Mouse (Mus musculus) cerebellum, adult 9-10 months (tissue): Measurements from ENCODE around the gene Meox1.

Experiments used
- DNase-seq: peaks from one replicate; pipeline ENCODE4 v3.0.0; 2022

Meox1 gene

DNA sequence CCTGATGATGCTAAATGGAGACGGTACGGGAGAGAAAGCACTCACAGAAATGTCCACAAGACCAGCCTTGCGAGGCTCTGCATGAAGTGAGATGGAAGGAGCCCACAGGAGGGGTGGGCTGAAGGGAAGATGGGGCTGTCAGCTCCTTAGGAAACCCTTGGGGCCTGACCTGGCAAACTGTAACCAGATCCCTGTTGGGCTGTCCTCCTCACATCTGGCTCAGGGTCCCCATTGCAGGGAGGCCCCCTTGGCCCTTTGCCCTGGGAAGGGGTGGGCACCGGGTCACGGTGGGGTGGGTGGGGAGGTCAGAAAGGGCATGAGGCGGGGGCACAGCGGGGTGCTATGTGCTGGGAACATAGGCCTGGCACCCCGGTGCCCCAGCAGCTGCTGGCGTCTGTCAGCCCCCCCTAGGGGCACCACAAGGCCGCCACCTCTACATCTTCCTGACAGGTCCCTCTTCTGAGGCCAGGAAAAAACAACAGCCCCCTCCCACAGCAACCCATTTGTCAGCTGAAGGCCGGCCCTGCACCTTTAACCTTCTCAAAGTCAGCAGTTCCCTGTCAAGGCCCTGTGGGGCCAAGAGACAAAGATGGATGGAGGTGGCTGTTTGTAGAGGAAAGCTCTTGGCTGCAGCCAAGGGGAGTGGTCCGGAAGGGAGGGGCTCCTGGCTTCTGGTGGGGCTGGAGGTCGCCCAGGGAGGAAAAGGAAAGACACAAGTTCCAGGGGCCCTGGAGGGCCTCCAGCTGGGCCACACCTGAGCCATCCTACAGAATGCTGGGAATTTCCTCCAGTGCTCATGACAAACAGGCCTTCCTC lies 2.6 kb upstream of the Meox1 start:
- no peak for DNase-seq

DNA sequence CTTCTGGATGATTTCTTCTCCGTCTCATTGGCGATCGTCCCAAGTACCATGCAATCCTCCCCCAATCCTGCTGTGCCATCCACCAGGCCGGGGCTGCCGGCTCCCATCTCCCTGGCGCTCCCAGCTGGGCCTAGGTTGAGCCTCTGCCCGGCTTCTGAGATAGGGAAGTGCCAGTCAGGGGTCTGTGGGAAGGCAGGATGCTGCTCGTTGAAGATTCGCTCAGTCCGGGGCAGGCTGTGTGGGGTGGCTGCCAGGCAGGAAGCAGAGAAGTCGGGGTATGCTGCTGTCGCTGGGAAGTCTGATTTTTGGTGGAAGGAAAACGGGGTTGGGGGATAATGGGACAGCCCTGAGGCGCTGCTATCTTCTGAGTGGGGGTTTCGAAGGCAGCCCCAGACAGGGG lies 614 bp downstream of the Meox1 start:
- DNase-seq, result no peak

DNA sequence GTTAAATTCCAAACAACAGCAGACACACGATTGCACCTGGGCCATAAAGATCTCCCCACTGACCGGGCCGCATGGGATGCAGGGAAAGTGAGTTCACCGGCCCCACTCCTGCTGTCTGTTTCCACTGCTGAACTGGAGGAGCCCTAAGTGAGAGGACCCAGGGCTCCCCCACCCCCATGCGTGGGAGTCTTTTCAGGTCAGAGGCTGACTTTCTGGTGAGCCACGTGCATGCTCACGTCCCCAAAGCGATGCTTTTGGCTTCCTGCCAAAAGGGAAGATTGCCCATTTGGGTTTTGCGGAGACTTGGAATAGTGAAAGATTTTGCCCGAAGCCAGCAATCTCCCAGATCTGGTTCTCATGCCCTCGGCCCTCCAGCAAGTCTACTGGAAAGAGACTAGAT lies 2.7 kb downstream of the Meox1 start:
- no peak for DNase-seq

DNA sequence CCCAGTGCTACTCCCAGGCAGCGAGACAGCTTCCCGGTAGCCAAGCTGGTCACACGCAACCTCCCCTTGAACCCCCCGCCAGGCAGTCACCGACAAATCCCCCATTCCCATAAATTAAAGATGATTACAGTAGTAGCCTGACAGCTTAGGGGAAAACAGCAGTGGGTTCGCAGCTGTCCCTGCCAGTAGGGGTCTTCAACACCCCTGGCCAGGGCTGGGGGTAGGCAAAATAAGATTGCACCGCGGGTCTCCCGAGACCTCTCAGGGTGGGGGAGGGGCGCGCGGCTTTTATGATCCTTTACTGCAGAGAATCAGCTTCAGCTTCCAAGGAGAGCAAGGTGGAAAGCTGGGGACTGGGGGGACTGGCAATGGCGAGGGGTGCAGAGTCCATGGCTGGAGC lies 4.4 kb downstream of the Meox1 start:
- DNase-seq, result no peak

DNA sequence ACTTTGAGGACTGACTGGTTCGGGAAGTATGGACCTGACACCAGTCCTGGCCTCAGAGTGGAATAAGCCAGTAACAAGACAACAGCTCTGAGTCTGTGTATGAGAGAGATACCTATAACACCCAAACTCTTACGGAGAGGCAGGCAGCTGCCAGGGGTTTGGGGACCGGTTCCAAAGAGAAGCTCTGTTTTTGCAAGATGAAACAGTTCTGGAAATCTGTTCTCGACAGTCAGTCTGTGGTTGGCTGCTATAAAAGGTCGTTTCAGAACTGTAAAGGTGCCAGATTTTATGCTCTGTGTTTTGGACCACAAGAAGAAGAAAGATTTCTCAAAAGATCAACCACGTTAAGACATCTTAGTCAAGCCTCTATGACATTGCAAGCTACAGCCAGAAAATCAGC lies 5.4 kb downstream of the Meox1 start:
- no peak for DNase-seq

DNA sequence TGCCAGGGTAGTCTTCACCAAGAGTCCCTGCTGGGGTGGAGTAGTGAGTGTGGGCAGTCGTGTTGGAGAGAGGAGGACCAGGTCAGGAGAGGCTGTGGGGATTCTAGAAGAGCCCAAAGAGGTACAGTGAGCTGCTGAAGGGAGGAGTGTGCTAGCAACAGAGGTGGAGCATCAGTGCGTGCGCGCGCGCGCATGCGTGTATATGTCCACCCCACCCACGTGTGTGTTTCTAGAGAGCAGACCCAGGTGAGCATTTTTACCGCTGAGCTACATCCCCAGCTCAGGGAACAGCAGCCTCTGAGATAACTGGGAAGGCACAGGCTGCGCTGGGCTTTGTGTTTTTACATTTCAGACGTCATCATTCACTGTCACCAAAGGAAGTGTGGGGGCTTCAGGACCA lies 7.7 kb downstream of the Meox1 start:
- no peak for DNase-seq

DNA sequence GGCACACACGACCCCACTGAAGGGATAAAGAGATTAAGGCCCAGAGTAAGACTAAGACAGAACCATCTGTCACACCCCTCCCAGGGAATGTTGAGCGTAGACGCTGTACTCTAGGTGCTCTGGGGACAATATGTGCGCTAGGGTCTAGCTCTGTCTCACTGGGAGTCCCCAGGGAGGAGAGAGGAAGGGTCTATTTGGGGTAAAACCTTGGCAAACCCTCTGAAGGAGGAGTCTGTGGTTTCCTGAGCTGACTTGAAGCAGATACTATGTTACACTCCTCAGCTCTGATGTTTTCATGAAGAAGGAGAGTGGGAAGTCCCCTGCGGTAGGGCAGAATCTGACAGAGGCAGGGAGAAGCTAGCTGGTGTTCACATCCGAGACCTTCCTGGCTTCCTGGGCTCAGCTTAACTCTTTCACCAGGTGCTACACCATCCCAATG lies 8.3 kb downstream of the Meox1 start:
- no peak for DNase-seq

DNA sequence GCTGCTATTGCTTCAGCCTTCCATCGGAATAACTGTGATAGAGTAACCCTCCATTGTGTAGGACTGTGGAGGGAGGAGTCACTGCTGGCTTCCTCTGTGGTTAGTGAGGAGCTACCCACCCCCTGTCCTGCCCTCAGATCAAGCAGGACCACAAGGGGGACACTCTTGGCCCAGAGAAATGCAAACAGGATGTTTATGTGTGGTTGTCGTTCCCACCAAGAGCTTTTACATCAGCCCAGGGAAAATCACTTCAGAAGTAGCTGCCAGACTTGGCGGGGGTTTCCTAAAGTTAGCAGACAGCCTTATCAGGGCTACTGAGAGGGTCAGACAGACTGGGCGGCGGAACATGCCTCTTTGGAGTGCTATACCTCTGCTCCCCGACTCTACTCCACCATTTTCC lies 8.9 kb downstream of the Meox1 start:
- DNase-seq, result no peak

DNA sequence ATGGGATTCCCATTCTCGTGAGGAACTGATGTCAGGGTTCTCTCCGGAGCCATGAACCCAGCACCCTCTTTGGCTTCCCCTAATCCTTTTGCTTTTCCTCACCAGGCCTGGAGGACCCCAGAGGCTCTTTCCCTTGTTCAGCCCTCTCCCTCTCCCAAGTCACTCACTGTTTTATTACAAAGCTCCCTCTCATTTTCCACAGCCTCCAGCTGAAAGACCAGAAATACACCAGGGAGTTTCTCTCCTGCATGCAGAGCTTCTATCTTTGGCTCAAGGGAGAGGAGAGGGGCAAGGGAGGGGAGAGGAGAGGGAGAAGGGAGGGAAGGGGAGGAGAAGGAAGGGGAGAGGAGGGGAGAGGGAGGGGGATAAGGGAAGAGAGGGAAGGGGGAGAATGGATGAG lies 10.3 kb downstream of the Meox1 start:
- DNase-seq, result no peak

DNA sequence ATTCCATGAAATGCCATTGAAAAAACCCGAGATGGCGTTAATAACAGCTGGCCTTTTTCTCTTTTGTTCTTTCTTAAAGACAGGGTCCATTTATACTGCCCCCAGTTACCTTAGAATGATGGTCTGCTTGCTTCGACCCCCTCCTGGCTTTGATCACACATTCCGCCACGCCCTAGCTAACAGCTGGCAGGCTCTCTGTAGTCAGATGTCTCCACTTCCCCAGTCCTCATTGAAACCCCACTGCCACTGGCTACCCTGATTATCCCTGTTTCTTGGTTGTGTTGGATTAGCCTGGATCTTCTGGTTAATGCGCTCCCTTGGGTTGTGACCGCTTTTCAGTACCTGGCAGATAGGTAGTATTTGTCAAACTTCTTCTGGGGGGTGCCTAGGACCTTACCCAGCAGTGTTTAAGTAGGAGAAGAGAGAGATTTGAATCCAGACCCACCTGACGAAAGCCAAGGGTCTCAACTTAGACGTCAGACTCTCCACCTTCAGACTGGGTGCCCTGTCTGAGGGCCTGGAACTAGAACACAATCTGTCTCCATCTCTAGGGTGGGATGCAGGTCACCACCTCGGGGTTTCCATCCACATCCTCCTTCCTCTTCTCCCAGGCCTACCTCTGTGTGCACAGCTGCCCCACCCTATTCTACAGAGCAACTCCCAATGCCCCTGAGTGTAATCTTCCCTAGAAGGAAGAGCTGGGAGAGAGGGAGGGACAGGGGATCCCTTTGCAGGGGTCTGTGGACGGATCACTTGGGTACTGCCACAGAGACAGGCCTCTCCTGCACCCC lies 11.5 kb downstream of the Meox1 start:
- DNase-seq, result no peak

DNA sequence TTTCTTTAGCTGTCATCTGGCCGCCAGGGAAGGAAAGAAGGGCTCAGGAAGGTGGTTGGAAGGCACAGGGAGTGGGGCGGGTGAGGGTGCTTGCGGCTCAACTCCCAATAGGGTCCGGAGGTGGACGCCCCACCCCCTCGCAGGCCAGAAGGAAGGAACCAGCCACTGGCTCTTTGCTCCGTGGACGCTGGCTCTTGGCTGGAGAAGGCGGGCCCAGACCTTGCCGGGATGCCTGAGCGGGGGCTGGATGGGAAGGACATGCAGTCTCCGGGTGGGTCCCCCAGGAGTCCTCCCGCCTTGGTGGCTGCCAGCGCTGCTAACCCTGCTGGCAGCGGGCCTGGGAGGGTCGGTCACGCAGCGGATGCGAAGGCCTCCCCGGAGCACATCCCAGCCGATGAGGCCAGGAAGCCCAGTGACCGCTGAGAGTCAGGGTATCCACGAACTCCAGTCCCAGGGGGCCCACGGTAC lies 12.5 kb downstream of the Meox1 start:
- DNase-seq, result no peak

DNA sequence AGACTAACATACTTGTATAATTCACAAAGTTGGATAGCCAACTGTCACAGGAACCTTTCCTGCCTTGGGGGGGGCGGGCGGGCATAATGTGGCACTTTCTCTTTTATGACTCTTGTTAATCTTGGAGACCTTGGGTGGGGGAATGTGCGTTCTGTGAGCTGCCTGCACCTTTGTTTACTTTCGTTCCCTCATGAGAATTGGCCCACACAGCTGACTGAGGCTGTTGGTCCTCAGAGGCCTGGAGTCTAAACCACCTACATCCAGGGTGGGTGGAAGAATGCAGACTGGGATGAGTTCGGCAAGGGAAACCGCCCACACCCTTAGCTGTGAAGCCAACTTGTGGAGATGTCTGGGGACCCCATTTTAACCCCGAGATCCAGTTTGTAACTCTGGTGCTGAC lies 13.0 kb downstream of the Meox1 start:
- DNase-seq, result no peak

DNA sequence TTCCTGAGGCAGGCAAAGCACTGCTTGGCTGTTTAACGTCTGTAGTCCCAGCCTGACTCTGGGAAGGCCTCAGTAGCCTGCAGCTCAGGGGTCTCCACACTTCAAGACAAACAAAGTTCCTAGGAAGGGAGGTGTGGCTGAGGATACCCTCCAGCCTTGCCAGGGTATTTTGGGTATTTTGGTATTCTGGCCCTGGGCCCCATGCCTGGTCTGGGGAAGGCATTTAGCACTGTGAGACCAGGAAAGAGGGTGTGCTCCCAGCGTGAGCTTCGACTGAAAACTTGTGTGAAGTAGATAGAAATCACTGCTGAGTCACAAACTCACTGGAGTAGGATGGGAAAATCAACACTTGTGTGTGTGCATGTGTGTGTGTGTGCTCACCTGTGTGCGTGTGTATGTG lies 14.5 kb downstream of the Meox1 start:
- no peak for DNase-seq

DNA sequence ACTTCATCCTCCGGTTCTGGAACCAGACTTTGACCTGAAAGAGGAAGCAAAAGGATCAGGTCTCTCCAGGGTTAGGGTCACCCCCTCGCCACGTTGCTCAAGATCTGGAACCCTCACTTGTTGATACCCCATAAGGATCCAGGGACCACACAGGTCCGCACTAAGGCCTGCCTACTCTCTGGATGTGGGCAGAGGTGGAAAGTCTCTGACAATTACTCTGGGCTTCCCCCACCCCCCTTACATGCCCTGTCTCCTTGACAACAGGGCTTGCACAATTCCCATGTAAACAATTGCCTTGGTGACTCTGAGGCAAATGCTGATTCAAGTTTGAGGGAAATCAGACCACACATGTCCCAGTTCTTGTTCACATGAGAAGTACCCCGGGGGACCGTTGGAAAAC lies 15.5 kb downstream of the Meox1 start:
- DNase-seq, result no peak

DNA sequence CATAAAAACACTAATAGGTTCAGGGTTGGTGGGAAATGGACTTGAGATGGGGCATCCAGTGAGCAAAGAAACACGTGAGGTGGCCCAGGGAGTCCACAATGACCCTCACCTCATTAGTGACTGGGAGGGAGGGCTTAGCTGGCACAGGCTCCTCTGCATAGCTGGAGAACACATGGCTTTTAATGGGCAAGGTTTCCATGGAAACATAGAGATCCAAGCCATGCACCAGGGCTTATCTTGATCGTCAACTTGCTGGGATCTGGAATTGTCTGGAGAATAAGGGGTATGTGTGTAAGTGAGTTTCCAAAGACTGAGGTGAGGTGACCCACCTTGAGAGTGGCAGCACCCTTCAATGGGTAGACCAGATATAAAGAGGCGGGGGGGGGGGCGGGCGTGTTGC lies 19.2 kb downstream of the Meox1 start:
- no peak for DNase-seq

DNA sequence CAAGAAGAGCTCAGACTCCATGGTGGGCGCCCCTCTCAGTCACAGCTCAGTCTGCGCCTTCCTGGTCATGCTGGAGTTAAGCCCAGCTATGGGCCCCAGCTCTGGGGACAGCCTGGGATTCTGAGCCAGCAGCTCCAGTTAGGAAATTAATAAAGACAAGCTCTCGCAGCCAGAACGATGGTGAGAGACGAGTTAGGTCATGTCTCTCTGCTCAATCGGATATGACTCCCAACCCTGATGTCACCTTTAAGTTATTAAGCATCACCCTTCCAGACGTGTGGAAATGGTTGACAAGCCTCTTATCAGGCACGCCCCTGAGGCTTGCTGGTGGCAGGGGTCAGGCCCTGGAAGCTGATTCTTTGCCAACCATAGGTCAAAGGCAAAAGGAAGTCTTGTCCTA lies 20.3 kb downstream of the Meox1 start:
- no peak for DNase-seq

DNA sequence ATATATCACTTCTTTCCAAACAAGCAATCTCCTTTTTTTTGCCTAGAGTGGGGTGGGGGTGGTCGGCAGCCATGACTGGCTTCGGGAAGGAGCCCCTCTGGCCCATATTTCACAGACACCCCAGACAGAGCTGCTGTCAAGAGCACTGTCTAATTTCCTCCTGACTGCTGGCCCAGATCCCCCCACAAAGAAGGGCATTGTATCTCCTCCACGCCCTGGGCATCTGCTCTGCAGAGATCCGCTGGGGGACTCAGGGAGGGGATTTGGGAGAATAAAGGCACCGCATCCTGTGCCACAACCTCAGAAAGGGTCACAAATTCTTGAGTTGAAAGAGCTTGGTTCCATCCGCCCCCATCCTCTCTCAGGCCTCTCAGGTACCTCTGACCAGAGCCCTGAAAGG lies 22.7 kb downstream of the Meox1 start:
- DNase-seq, result no peak

DNA sequence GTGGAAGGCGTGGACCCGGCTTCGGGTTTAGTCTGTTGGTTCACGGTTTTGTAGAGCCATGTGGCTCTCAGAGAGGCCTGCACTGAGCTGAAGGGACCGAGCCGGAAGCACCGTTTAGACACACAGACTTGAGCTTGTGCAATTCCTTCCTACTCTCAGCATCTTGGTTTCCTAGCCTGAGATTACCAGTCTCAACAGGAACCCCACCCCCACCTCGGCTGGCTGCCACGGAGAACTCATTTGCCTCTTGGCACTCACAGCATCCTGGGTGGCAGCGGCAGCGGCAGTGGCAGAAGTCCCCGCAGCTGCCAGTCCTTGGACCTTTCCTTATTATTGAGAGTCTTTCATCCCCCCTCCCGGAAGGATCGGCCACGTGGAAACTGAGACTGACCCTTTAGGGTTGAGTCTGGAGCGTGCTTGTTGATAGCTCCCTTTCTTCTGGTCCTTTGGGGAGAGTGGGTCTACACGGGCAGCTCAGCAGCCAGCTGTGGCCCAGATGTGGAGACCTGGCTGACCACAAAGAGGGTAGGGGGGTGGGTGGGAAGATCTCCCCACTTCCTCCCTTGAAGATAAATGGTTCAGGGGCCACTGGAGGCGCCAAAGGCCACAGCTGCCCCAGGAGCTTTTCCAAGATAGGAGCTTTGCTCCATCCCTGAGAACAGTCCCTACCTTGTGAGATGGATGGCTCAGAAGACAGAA lies 24.0 kb downstream of the Meox1 start:
- DNase-seq, result no peak

DNA sequence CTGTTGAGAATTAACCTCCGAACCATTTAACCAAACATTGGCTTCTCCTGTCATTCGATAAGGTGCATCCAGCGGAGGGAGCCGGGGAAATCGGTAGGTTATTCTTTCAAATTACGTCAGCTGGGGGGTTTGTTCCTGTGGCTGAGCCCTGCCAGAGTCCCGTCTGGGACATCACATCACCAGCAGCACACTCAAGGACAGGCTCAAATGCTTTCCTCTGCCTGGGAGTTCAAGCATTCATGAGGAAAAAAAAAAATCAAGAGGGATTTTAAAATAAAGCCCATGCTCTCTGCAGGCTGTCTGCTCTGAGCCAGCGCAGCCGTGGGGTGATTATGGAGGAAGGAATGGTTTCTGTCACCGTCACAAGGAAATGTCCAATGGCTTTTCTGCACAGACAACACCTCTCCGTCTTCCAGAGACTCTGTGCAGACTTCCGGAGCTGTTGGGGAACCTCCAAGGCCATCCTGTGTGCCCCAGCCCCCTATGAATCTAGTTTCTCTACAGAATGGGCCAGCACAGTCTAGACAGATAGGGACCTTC lies 26.6 kb downstream of the Meox1 start:
- DNase-seq, result no peak

DNA sequence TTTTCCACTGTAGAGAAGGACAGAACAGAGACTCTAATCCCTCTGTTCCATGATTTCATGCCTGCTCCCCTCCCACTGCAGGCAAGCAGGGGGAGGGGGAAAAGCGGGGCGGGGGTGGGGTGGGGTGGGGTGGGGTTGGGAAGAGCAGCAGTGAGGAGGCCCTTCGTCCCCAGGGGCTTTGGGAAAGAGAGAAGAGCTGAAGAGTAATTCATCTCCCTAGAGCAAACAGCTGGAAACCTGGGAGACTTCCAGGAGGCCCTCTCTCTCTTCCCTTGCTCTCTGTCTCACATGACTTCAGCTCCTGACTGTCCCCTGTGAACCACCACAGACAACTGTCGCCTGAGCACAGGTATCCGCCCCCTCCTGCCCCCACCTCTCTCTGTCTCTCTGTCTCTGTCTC lies 35.4 kb downstream of the Meox1 start:
- DNase-seq, result no peak

DNA sequence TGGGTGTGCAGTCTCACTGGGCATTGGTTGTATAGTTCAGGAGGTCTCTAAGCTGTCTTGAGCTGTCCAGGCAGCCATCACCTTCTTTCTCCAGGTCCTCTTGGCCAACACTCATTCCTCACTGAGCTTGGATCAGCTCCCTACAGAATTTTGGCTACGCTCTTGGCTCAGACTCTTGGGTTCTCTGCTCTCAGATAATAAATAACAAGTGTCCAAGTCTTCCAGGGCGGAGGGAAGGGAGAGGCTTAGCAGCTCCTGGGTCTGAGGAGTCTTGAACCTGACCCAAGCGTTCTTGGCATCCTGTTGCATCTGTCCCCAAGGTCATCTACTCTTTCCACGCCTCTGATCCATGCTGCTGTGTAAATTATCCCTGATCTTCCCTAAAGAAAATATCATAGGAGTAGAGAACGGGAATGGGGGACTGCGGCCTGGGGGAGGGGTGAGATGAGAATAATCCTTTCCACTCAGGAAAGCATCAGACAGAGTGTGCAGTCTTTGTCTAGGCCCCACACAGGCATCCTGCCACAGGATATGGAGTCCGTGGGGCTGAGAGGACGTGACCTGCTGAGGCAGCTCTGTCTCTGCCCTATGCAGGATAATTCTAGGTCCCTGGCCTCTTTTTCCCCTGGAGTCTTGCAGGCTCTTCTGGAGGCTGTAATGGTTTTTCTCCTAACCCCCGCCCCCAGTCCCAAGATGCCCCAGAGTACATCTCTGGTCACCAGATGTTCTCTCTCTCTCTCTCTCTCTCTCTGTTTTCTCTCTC lies 38.0 kb downstream of the Meox1 start:
- DNase-seq, result peak; percentile 71

DNA sequence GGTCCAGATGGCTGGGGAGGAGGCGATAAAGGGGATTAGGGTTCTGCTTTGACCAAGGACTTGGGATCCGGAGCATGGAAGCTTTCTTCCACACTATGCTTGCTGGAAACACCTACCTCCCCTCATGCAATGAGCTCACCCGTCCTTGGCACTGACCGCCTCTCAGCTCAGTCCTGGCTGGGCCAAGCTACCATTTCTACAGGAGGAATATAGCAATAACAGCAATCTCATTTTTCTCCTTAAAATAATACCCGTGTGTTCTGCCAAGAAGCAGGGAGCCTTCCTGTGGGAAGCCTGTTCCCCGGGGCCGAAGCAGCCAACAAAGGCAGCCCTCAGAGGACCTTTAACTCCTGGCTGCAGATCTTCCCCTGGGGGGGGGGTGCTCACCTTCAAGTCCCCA lies 43.1 kb downstream of the Meox1 start:
- peak; percentile 49 for DNase-seq

DNA sequence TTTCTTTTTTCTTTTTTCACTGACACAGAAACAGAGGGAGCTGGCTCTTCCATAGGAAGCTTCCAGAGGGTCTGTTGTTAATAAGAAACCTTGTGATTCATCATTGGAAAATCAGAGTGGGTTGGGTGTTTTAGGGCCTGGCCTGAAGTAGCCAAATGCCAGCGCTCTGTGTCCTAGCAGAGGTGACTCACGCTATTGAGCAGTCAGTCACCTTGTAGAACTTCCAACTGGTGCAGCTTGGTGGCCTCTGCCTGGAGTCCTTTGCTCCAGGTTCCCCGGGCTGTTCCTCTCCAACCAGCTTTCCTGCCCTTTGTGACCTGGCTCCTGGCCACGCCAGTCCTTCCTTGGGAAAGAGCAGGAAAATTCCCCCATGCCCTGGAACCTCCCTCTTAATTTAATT lies 44.9 kb downstream of the Meox1 start:
- no peak for DNase-seq
